Mouse (Mus musculus) hindbrain, embryonic 12.5 days (tissue): ENCODE results near the gene Rnf181. TPM values are rescaled to one million over a fixed set of nuclear protein-coding genes. Genes with fewer than 3 reads are reported as not detected.

Experiments used
- ATAC-seq: fragments of 200-750 bp; cut with Nextera tagmentation; 2 replicates; pipeline ENCODE4 v1.8.0; 2017; ENCODE audit warnings: moderate TSS enrichment; ENCODE audit not compliant: low FRiP score
- H3K27ac ChIP-seq: fragments of 300-500 bp; sonication (generic); 2 replicates; pipeline ENCODE4 v1.5.1; 2016; ENCODE audit warnings: mild to moderate bottlenecking
- H3K27me3 ChIP-seq: fragments of 300-500 bp; sonication (generic); 2 replicates; pipeline ENCODE4 v1.6.1; 2016; ENCODE audit warnings: mild to moderate bottlenecking
- H3K36me3 ChIP-seq: fragments of 300-500 bp; sonication (generic); 2 replicates; pipeline ENCODE4 v1.6.1; 2016; ENCODE audit warnings: mild to moderate bottlenecking
- H3K4me1 ChIP-seq: fragments of 300-500 bp; sonication (generic); 2 replicates; pipeline ENCODE4 v1.6.1; 2016
- H3K4me2 ChIP-seq: fragments of 300-500 bp; sonication (generic); replicated peaks from 2 replicates; pipeline ENCODE4 v1.6.1; 2016; ENCODE audit warnings: mild to moderate bottlenecking
- H3K4me3 ChIP-seq: fragments of 300-500 bp; sonication (generic); 2 replicates; pipeline ENCODE4 v1.5.1; 2016; ENCODE audit warnings: mild to moderate bottlenecking
- H3K9ac ChIP-seq: fragments of 300-500 bp; sonication (generic); 2 replicates; pipeline ENCODE4 v1.6.1; 2016; ENCODE audit warnings: mild to moderate bottlenecking, moderate library complexity
- H3K9me3 ChIP-seq: fragments of 300-500 bp; sonication (generic); replicated peaks from 2 replicates; pipeline ENCODE4 v1.6.1; 2016; ENCODE audit warnings: mild to moderate bottlenecking
- WGBS: fragments of 180-500 bp; shearing (Covaris S2); methylation state at CpG from one replicate; pipeline ENCODE4 v1.1.7; 2016; 5-methylcytosine and 5-hydroxymethylcytosine counted together
- polyA plus RNA-seq: library from polyadenylated mRNA; unstranded; fragments of >200 nt; fragmentation: Nextera tagmentation; extraction: Ambion mirVana; gene quantifications from 2 replicates; pipeline ENCODE4 v1.2.1, GENCODE M21; 2016

Gene Rnf181
- polyA plus RNA-seq, 1 experiment from 2014 or later: 98.3 TPM

DNA sequence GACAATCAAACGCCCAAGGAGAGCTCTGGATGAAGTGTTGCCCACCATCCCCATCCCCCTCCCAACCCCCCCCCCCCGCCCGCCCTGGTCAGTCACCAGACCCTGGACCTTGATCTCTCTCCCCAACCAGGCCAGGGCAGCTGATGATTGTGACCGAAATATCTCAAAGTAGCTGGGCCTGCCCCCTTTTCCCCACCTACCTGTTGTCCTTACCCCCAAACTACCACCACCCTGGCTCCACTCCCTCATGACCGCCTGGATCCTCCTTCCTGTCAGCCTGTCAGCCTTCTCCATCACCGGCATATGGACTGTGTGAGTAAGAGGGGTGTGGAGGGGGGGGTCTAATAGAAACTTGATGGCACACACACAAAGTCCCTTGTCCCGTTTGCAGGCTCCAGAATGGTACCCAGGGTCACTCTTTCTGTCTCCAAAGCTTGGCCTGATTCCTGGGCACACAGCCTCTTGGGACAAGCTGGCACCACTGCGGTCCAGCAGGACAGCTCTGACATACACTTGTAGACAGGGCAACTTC lies 10.7 kb downstream of the Rnf181 start:
- peak overlapping the region; percentile 59 for H3K4me3 ChIP-seq
- H3K9me3 ChIP-seq: no peaks in the 10 kb centered on the region
- peak; percentile 24 for ATAC-seq
- peaks cover 26% of the 10 kb centered on the region for H3K4me1 ChIP-seq
- no peak overlapping the region for H3K27ac ChIP-seq
- H3K9ac ChIP-seq: peak overlapping the region; percentile 78
- peak overlapping the region; percentile 97 for H3K4me2 ChIP-seq
- H3K27me3 ChIP-seq: no peaks in the 10 kb centered on the region; the same call in 1 of the 2 replicates
- 39% methylated on average over 7 of the region's 8 CpGs for WGBS
- H3K36me3 ChIP-seq: peaks cover 27% of the 10 kb centered on the region

DNA sequence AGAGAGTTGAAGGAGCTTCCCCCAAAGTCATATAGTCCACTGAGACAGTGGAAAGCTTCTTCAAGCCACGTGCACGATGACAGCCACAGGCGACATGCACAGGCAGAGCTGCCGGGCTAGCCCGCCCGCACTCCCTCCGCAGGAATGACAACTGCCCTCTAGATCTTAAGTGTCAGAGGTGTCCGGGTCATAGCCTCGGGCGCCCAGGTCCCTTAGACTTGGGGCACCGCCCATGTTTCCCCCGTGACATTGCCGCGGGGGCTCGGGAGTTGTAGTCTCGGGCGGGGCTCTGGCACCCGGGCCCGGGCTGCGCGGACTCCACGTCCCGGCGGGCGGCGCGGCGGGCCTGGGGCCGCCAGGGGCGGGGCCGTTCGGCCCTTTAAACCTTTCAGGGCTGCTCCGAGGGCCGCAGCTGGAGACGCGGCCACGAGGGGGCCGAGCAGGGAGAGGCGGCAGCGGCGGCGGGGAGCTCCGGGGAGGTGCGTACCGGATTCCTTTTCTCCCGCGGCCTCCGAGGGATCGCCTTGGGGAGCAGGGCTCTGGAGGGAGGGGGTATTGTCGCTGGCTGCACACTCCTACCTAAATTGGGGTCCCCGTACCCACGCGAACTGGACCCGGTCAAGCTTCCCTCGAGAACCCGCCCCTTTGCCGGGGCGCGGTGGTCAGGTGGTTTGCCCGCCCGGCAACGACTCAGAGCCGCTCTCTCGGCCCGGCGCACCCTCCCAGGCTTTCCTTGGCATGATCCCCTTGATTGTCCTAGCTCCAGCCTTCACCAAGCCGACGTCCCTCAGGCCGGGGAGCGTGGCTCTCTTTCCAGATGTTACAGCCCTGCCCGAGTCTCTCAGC lies 11.5 kb downstream of the Rnf181 start, which contains the start of gene Tmem150a:
TSS of gene Tmem150a (plus strand) at position 382 of the 846 bp plus-strand sequence.
- Histone ChIP-seq H3K27me3 (no peaks in the 10 kb centered on the region; the same call in 1 of the 2 replicates), H3K4me1 (peaks cover 20% of the 10 kb centered on the region), H3K4me2 (peak within 1 kb of the TSS; percentile 97), H3K9ac (peak within 1 kb of the TSS; percentile 78), H3K27ac (peak within 1 kb of the TSS; percentile 23; the same call in 1 of the 2 replicates), H3K36me3 (peaks cover 30% of the 10 kb centered on the region), H3K9me3 (no peaks in the 10 kb centered on the region), H3K4me3 (peak within 1 kb of the TSS; percentile 59)
- WGBS: under 1% methylated on average over 71 of the region's 71 CpGs
- peak; percentile 87 for ATAC-seq

- no peaks in the 10 kb centered on the region; the same call in 1 of the 2 replicates for H3K27me3 ChIP-seq
- H3K9ac ChIP-seq: no peak overlapping the region
- H3K36me3 ChIP-seq: peaks cover 34% of the 10 kb centered on the region
- no peak overlapping the region for H3K4me3 ChIP-seq
- no peak for ATAC-seq
- no peak overlapping the region for H3K4me2 ChIP-seq
- 81% methylated on average over 1 of the region's 1 CpGs for WGBS
- no peaks in the 10 kb centered on the region for H3K9me3 ChIP-seq
- H3K27ac ChIP-seq: no peak overlapping the region
- H3K4me1 ChIP-seq: peaks cover 18% of the 10 kb centered on the region
These were observed 12.7 kb downstream of the Rnf181 start for GRCm38 (mm10) chr6:72354025-72354424.

- WGBS: 72% methylated on average over 5 of the region's 5 CpGs
- H3K4me1 ChIP-seq: peaks cover 26% of the 10 kb centered on the region
- no peaks in the 10 kb centered on the region for H3K9me3 ChIP-seq
- no peak for ATAC-seq
- H3K4me2 ChIP-seq: no peak overlapping the region
- no peak overlapping the region for H3K4me3 ChIP-seq
- peak overlapping the region; percentile 12 for H3K27ac ChIP-seq
- H3K9ac ChIP-seq: no peak overlapping the region
- peaks cover 27% of the 10 kb centered on the region for H3K36me3 ChIP-seq
- no peaks in the 10 kb centered on the region; the same call in 1 of the 2 replicates for H3K27me3 ChIP-seq
These were observed 13.9 kb downstream of the Rnf181 start for GRCm38 (mm10) chr6:72352636-72353405.

DNA sequence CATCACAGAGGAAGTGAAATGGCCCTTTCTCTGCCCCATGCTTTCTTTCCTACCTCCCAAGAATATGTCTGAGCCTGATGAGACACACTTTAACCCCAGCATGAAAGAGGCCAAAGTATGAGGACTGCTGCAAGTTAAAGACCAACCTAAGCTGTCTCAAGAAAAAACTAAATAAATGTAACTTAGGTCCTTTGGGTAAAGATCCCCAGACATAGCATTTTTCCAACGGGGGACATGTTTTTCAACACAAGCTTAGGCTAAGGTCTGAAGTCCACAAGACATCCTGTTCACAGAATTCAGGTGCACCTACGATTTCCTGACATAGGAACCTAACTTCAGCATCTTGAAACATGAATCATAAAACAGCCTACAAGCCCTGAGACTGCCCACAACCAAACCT lies 16.5 kb downstream of the Rnf181 start:
- Histone ChIP-seq H3K27me3 (no peaks in the 10 kb centered on the region; the same call in 1 of the 2 replicates), H3K9ac (no peak overlapping the region), H3K36me3 (peaks cover 24% of the 10 kb centered on the region), H3K9me3 (no peaks in the 10 kb centered on the region), H3K4me2 (no peak overlapping the region), H3K4me3 (no peak overlapping the region), H3K27ac (no peak overlapping the region), H3K4me1 (peaks cover 34% of the 10 kb centered on the region)
- ATAC-seq: no peak
- 99% methylated on average over 2 of the region's 2 CpGs for WGBS

- 0 out of 2 replicates have a peak overlapping the region, but pooled peaks have one; percentile 76 for H3K4me3 ChIP-seq
- no peak overlapping the region for H3K9ac ChIP-seq
- no peak overlapping the region for H3K27ac ChIP-seq
- H3K4me1 ChIP-seq: peaks cover 36% of the 10 kb centered on the region
- no peak for ATAC-seq
- no peaks in the 10 kb centered on the region for H3K9me3 ChIP-seq
- WGBS: 77% methylated on average over 10 of the region's 10 CpGs
- no peaks in the 10 kb centered on the region for H3K27me3 ChIP-seq
- peaks cover 24% of the 10 kb centered on the region for H3K36me3 ChIP-seq
- peak overlapping the region; percentile 84 for H3K4me2 ChIP-seq
These were observed 18.3 kb downstream of the Rnf181 start for GRCm38 (mm10) chr6:72348411-72348810.

DNA sequence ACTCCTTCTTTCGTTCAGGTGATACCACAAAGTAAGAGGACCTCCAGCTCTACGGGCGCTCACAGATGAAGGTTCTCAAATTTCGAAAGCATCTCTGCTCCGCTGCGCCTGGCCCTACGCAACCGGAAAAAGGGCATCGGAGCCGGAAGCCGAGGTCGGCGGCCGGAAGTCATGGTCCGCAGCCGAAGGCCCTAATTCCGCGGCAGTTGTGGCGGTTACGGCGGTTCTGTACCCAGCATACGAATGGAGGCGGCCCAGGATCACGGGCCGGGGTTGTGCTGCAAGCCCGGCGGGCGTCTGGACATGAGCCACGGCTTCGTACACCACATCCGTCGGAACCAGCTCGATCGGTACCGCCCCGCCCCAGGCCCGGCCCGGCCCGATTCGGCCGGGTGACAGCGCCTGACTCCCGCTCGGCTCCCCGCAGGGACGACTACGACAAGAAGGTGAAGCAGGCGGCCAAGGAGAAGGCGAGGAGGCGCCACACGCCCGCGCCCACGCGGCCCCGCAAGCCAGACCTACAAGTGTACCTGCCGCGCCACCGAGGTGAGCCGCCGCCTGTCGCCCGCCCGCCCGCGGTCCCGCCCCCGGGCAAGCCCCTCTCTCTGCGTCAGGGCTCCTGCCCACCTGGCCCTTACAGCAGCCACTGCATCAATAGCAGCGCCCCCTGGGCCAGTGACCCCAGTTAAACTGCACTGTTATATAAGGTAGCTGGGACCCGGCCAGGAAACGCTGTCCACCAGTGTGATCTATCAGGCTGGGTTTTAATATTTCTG lies 19.4 kb downstream of the Rnf181 start, which contains the start of gene 0610030E20Rik:
TSS of gene 0610030E20Rik (plus strand) at position 152 of the 776 bp plus-strand sequence.
- no peaks in the 10 kb centered on the region for H3K9me3 ChIP-seq
- peak; percentile 67 for ATAC-seq
- H3K4me3 ChIP-seq: peak within 1 kb of the TSS; percentile 76
- H3K9ac ChIP-seq: peak within 1 kb of the TSS; percentile 91
- H3K27me3 ChIP-seq: no peaks in the 10 kb centered on the region
- H3K36me3 ChIP-seq: peaks cover 24% of the 10 kb centered on the region
- H3K4me1 ChIP-seq: peaks cover 34% of the 10 kb centered on the region
- peak within 1 kb of the TSS; percentile 83 for H3K27ac ChIP-seq
- H3K4me2 ChIP-seq: peak within 1 kb of the TSS; percentile 84
- 0% methylated on average over 72 of the region's 72 CpGs for WGBS

DNA sequence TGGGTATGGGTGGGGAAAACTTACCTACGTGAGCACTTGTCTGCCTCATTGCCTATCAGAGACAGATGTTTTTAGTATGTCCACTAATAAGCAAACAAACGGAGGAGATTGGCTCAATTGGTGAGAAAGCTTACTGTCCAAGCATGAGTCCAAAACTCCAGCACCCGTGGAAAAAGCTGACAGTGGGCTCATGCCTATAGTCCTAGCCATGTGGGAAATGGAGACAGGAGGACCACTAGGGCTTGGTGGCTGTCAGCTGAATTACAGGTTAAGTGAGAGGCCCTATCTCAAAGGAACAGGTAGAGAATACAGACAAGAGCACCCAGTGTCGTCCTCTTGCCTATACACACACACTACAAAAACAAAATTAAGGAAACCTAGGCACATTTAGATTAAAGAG lies 20.5 kb downstream of the Rnf181 start:
- Histone ChIP-seq H3K4me2 (peak overlapping the region; percentile 84; the same call in 1 of the 2 replicates), H3K27me3 (no peaks in the 10 kb centered on the region), H3K36me3 (peaks cover 24% of the 10 kb centered on the region), H3K9me3 (no peaks in the 10 kb centered on the region), H3K27ac (no peak overlapping the region), H3K4me1 (peaks cover 34% of the 10 kb centered on the region), H3K4me3 (no peak overlapping the region), H3K9ac (no peak overlapping the region)
- no peak for ATAC-seq
- 84% methylated on average over 4 of the region's 4 CpGs for WGBS

- Histone ChIP-seq H3K27me3 (no peaks in the 10 kb centered on the region), H3K4me2 (peak overlapping the region; percentile 95), H3K9me3 (no peaks in the 10 kb centered on the region), H3K9ac (peak overlapping the region; percentile 90; the same call in 1 of the 2 replicates), H3K27ac (no peak overlapping the region), H3K4me3 (no peak overlapping the region), H3K4me1 (peaks cover 34% of the 10 kb centered on the region), H3K36me3 (peaks cover 20% of the 10 kb centered on the region)
- WGBS: 47% methylated on average over 6 of the region's 6 CpGs
- no peak for ATAC-seq
These were observed 21.1 kb downstream of the Rnf181 start for GRCm38 (mm10) chr6:72345633-72346032.

- Histone ChIP-seq H3K27me3 (no peaks in the 10 kb centered on the region), H3K4me1 (peaks cover 34% of the 10 kb centered on the region), H3K27ac (peak within 1 kb of the TSS; percentile 41), H3K4me3 (peak within 1 kb of the TSS; percentile 92), H3K4me2 (peak within 1 kb of the TSS; percentile 95), H3K36me3 (peaks cover 16% of the 10 kb centered on the region), H3K9ac (peak within 1 kb of the TSS; percentile 90), H3K9me3 (no peaks in the 10 kb centered on the region)
- under 1% methylated on average over 30 of the region's 30 CpGs for WGBS
- ATAC-seq: peak; percentile 77
These were observed 21.6 kb downstream of the Rnf181 start, which contains the start of gene Usp39 for GRCm38 (mm10) chr6:72345074-72345567. TSS of gene Usp39 (minus strand) at chr6:72345184.

DNA sequence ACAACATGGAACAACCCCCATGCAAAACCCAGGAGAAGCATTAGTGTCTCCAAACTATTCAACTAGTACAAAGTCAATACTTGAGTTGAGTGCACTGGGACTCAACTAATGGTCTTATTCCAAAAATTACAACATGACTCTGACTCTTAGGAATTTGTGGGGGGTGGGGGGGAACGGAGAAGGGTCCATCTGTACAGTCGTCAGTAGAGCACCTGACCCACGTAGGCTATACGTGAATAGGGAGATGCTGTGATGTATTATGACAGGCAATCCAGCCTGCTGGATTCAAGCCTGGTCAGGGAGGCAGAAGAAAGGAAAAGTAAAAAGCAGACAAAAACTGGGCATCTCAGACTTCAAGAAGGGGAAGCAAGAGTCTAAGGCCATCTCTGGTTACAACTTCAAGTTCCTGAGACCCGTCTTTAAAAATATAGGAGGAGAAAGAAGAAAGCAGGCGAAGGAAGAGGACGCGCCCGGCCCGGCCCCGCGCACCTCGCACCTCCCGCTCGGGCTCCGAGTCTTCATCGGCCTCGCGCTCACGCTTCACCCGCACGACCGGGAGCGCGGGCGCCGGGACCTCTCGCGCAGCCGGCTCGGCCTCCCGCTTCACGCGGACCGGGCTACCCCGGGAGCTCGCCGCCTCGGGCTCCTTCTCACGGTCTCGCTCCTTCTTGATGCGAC lies 22.2 kb downstream of the Rnf181 start:
- peak; percentile 46 for ATAC-seq
- WGBS: 2% methylated on average over 32 of the region's 42 CpGs
- Histone ChIP-seq H3K27me3 (no peaks in the 10 kb centered on the region), H3K9me3 (no peaks in the 10 kb centered on the region), H3K4me2 (peak overlapping the region; percentile 95), H3K4me1 (peaks cover 34% of the 10 kb centered on the region), H3K4me3 (peak overlapping the region; percentile 92), H3K9ac (peak overlapping the region; percentile 90), H3K27ac (peak overlapping the region; percentile 41), H3K36me3 (peaks cover 15% of the 10 kb centered on the region)
